Mouse (Mus musculus): ENCODE data around the gene Negr1.

The Negr1 gene

GRCm38 (mm10) chr3:156698687-156699086 is 137.1 kb downstream of the Negr1 start:
- no peak for DNase-seq

DNA sequence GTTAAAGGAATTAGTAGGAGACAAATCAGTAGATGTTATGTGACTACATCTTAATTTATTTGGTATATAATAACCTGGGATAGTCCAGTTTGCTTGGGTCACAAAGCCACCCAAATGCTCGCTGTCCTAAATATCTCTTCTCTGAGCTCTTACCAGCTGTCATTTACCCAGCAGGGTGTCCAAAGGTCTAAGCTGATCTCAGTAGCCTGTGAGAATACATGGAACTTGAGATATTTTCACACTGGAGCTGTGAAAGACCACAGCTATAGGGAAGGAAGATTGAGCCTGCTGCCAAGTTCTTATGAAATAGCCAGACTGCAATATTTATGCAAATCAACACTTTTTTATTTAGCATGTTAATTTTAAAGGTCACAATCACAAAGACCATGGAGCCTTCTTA is 141.6 kb downstream of the Negr1 start:
- DNase-seq = no peak

DNA sequence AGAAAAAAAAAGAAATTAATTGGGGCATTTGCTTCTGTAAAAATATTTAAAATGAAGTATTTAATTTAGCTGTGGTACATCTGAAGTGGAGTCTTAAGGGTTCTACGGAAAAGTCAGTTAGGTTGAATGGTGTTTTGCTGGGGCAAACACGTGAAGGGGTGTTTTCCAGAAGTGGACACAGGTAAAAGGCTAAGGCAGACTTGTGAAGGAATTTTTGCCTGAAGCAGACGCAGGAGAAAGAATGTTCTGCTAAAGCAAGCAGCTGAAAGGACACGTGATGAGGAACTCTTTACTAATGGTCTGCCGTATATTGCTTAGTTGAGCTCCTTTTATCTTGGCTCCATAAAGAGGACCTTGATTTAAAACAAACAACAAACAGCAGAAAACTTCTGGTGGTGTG is 148.6 kb downstream of the Negr1 start:
- no peak for DNase-seq

DNA sequence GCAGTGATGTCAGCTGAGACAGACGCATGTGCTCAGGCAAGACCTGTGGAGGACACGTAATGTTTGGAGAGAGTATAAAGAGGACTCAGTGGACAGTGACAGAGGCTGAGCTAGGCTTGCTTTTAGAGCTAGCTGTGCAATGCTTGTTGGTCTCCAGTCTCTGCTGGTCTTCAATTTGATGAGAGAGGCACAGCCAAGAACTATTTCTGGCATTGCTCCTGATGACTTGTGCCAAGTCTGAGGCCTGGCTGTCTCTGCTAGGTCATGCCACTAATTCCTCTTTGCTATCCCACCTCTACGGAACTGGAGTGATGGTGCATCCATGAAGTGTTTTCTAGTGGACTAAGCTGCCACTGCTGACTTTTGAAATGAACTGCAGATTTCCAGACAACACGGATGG is 149.1 kb downstream of the Negr1 start:
- DNase-seq = no peak

GRCm38 (mm10) chr3:156736335-156736734 is 174.7 kb downstream of the Negr1 start:
- DNase-seq = no peak

- DNase-seq = no peak
Measured at GRCm38 (mm10) chr3:156739529-156739928, 177.9 kb downstream of the Negr1 start.

- no peak for DNase-seq
Measured at GRCm38 (mm10) chr3:156743266-156743665, 181.7 kb downstream of the Negr1 start.

DNA sequence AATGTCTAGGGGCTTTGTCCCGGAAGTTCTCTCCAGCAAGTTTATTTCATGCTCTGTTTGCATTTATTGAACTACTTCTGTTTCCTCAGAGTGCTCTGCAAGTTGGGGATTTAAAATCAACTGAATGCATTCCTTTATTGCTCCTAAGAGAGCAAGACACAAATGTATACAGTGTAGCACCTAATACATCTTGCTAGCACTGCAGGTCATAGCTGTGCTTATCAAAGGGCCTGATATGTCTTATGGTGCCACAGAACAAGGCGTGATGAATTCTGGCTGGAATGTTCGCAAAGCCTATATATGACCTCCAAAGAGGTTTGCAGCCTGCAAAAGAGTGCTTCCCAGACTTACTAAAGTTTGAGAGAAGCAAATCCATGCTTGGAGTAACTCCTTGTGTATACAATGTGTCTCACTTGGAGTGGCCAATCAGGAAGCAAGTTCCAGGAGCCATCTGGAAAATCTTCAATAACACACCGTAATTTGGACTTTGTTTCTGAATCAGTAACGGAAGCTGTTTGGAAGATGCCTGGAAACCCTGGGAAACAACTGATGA is 183.7 kb downstream of the Negr1 start:
- no peak for DNase-seq

GRCm38 (mm10) chr3:156747456-156747855 is 185.9 kb downstream of the Negr1 start:
- no peak for DNase-seq

DNA sequence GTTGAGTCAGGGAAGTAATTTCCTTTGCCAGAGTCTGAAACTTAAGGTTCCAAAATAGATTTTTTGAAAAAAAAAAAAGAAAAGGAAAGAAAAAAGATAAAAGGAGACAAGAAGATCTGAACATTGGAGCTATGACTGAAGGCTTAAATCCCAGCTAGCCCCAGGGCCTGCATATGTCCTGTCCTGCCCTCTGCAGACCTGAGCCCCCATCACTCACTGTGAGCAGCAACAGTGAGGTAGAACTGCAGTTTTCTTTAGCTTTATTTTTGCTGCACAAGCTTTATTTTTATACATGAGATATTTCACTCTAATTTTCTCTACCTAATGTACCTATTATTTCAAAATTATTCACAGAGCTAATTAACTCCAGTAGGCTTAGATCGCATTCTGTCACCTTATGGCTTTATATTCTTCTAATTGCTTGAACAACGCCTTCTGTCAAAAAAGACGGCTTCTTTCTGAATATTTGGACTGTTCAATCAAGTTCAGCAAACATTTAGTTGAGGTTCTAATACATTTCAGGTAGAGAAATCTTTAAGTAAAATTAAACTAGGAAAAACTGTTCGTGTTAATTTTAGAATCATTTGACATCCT is 192.3 kb downstream of the Negr1 start:
- no peak for DNase-seq

DNA sequence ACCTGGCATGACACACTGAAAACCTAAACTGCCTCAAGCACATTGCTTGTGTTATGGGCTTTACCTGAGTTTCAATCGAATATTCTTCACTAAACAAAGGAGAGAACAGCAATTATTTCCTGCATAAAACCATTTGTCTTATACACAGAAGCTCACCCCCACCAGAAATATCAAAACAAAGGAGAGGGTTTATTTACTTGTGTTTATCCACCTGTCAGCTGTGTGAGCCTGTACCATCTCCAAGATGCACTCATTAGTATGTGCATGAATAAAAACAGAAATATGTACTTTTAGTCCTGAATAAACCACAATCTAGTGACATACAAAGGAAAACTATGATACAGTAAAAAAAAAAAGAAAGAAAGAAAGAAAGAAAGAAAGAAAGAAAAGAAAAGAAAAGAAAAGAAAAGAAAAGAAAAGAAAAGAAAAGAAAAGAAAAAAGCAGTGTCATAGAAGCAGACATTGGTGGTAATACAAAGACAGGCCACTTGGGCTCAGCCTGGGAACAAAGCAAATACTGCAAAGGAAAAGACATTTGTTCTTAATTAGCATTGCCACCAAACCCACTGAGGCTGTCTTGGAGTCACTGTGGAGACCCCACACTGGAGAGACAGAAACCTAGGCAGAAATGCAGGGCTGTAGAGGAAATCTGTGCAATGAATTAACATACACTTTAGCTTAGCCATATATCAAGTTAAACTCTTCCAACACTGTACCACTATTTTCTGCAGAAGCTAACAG is 193.4 kb downstream of the Negr1 start:
- DNase-seq = peak; percentile 58

DNA sequence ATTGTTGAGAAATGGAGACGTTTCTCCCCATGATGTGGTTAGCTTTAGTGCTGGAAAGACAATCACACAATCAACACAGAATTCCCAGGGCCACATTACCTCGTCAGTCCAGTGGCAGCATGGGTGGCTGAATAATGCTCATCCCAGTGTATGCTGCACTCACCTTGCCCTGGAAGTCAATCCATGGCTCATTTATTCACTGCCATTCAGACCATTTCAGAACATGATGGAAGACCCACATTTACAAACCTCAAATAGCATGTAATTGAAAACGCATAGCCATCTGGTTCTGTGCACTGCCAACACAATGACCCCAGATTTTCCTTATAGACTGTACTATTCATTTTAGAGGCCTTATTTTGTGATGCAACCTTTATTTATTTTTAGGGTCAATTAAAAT is 203.4 kb downstream of the Negr1 start:
- no peak for DNase-seq

DNA sequence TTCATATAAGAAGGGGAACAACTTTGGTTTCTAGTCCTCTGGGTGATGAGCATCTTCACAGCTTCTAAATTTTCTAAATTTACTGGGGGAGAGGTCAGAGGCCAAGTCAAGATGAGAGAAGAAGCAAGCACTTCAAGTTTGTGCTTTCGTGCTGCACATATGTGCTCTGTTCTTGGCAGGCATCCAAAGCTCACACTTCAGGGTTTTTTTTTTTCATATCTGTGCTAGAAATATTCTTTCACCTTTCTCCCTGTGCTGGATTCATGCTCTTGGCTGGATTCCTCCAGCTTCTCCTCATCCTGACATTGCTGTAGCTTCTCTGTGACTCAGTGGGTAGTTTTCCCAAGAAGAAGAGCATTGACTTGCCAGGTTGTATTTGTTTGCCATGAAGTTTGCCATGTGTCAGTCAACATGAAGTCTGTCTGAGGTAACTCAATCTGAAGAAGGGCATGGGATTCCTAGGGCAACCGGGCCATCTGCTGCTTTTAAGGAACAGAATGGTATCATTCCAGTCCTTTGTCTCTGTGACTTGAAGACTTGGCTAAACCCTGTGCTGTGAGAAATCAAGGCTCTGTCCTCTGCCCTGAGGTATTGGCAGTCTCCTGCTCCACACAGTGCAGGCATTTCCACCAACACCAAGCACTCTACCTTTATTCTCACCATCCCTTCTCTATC is 204.7 kb downstream of the Negr1 start:
- DNase-seq = no peak

- no peak for DNase-seq
Measured at GRCm38 (mm10) chr3:156771626-156772025, 210.0 kb downstream of the Negr1 start.

DNA sequence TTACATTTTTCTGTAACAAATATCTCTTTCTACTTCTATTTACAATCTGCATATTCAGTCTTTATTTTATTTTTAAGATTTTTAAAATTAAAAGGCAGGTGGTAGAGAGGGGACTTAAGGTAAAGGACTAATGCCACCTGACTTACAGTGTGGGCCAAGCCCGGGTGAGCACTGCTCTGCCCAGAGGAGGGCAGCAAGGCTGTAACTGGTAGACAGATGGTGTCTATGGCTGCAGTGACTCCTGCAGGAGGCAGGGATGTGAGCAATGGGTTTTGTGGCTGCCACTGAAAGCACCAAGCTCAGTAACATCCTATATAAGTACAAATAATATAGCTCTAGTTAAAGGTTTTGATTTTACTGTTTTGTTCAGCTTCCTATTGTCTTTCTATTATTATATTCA is 210.5 kb downstream of the Negr1 start:
- no peak for DNase-seq

DNA sequence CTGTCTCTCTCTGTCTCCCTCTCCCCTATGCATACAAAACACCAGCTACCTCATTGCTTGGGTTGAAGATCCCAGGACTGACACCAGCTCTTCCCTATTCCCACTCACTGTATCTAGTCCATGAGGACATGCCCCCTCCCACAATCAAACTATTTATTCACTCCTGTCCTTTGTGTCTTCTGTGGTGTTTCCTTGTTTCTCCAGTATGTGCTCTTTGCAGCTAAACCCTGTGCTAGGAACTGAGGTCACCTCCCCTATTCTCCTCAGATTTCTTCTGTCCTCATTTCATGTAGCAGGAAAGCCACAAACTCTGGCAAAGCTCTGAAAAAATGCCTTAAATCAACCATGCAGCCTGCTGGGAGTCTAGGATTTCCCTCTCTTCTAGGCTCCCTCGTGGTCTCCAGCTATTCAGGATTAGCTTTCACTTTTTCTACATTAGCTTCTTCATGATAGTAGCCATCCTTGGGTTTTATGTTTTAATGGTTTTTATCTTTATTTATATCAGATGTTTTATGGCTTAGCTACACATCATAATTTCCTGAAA is 222.8 kb downstream of the Negr1 start:
- peak; percentile 23 for DNase-seq

DNA sequence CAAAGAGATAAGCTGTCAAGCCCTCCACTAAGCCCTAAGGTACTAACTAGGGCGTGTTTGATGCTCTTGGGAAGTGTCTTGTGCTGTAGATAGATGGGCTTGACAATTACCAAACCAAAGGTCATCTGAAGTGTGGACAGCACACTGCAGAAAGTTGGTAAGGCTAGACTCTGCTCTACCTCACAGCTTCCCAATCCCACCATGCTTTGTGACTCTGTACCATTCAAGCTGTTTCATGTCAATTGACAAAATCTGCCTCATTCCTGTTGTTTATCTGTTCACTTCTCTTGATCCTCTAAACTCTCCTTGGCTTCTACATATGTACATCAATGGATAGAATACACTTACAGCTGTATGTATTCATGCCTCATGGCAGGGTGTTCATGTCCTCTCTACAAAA is 224.8 kb downstream of the Negr1 start:
- no peak for DNase-seq

GRCm38 (mm10) chr3:156791234-156791633 is 229.6 kb downstream of the Negr1 start:
- no peak for DNase-seq

- DNase-seq = no peak
Measured at GRCm38 (mm10) chr3:156792743-156793142, 231.1 kb downstream of the Negr1 start.

DNA sequence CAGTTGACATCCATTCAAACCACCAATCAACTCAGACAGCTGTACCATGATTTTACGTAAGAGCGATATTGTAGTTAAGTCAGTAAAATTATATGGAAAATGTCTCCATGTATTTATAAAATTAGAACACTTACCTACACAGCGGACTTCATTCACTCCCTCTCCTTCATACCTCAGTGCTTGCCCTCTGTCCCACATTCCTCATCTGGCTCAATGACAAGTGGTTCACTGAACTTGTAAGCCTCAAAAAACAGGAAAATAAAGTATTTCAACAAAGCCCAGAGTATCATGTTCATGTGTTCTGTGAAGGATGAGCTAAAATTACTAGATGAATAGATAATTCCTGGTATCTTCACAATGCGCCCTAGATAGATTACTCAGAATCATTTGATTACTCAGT is 232.5 kb downstream of the Negr1 start:
- DNase-seq = no peak

DNA sequence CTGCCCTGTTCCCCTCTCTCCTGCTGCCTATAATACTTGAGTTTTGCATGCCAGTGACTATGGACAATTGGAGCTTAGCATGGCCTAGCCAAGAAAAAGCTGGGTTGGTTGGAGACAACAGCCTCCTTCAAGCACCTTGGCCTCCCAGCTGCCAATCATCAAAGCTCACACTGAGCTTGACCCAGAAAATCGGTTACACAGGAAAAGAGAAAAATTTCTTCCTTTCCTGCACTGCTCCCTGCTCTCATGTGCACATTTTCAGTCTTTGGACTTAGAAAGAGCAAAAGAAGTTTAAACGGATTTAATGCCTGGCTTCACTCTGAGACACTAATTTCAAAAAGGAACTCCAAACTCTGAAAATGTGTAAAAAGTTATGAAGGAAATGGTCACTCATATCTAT is 233.0 kb downstream of the Negr1 start:
- DNase-seq = peak; percentile 18

- DNase-seq = no peak
Measured at GRCm38 (mm10) chr3:156796061-156796691, 234.6 kb downstream of the Negr1 start.

- DNase-seq = no peak
Measured at GRCm38 (mm10) chr3:156799228-156799627, 237.6 kb downstream of the Negr1 start.
